Mouse (Mus musculus) T-helper 1 cell (primary cell): ENCODE results near the gene Zmym3.
"Not testable (repeated sequence)": the region's sequence is repeated elsewhere in the genome, so short reads cannot be mapped to it uniquely, and the experiment has no call there.

Source experiments
- in situ Hi-C: fragments of 300-600 bp; cut with MboI, MseI; formaldehyde crosslinking; loops from one replicate; pipeline ENCODE4 v1.15.1; 2025; ENCODE audit warnings: high pct_unique_total_duplicates

Zmym3 gene

DNA sequence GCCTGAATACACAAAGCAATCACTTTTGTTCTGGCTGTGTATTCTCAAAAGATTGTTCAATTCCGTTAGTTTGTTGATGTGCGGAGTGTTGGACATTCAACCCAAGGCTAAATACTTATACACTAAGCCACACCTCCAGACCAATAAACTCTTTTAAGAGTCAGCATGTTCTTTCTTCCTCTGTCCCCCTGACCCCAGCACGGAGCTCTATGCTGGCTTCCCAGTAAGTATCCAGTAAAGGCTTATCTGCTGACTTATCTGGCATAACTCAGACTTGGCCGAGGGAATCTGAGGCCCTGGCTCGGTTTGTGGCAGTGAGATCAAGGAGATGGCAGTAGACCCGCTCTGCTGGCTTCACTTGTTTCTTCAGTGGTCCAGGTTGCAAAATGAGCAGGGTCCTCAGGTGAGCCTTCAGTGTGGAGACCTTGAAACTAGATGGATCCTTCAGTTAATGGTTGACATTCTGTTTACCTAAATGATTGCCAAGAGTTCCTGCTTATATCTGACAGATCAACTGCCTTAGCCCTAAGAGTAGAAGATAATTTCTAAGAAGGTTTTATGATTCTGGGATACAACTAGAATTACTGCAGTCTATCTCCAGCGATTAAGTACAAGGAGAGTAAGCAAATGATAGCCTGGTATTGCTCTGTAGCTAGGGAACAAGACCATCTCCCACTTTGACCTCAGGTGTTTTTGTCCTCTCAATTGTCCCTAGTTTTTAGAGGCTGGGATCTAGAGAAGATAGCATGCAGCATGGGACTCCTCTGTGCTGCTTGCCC is 44.3 kb downstream of the Zmym3 start, which contains the start of gene Gjb1:
Gjb1 (plus strand) TSS at position 189 of the 779 bp plus-strand sequence.
- in situ Hi-C loops = no loop called here

DNA sequence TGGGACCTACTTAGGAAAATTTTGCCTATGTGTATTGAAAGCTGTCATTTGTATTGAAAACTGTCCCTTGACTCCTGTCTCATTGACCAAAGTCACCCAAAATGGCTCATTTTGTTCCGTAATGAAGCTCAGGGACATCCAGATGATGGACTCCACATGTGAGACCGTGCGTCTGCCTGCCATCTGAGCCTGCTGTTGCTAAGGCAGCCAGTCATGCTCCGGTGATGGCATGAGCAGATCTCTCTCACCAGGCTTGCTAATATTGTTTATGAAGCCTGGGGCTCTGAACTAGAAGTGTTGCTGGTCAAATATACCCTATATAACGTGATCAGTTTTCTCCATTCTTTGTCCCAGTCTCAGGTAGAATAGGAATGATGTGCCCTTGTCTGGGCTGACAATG is 47.7 kb downstream of the Zmym3 start:
- in situ Hi-C loops = no loop called here

DNA sequence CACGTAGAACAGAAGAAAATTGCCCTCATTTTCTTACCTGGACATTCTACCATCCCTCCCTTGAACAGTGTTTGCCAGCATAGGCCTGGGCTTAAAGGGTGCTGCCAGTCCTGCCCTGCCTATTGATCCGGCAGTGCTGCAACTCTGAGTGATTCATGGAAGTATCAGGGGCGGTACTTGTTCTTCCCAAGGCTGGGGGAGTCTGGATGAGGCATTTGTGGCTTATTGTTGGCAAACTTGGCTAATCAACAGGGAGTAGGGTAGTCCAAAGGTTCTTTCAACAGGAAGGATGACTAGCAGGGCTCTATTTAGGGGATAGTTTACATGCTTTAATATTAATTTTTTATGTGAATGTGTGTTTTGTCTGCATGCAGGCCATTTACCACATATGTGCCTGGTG is 50.1 kb downstream of the Zmym3 start:
- in situ Hi-C loops = no loop called here

DNA sequence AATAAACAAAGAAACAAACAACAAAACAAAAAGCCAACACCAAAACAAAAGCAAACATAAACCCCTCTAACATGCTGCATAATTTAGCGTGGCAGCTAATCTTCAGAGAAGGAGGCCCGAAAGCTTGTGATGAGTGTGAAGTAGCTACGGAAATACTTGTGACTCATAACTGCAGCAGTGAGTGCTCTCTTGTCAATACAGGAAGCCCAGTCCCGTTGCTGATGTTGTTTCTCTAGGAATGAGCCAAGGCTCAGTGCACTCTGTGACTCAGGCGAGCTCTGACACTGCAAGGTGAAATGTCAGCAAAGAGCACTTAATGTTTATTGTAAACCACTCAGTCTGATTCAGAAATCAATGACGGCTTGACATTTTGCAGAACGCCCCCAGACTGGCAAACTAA is 51.6 kb downstream of the Zmym3 start:
- in situ Hi-C loops = no loop called here

DNA sequence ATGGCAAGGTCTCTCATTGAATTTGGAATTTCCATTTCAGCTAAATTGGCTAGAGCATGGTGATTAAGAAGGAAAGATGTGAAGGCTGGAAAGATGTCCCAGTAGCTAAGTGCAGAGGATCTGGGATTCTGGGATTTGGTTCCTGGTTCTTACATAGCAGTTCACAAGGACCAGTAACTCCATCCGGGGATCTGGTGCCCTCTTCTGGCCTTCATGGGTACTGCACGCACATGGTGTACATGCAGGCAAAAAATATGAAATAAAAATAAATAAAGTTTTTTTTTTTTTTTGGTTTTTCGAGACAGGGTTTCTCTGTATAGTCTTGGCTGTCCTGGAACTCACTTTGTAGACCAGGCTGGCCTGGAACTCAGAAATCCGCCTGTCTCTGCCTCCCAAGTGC is 61.7 kb downstream of the Zmym3 start:
- in situ Hi-C loops = not testable (repeated sequence)
